Mouse (Mus musculus) liver, embryonic 13.5 days (tissue): ENCODE data around the gene Tead2. TPM values are rescaled to one million over a fixed set of nuclear protein-coding genes. Genes with fewer than 3 reads are reported as not detected.

Experiments used
- ATAC-seq: fragments of 200-750 bp; cut with Nextera tagmentation; 2 replicates; pipeline ENCODE4 v1.8.0; 2017; ENCODE audit warnings: low read depth, mild to moderate bottlenecking, moderate number of reproducible peaks, moderate library complexity
- DNase-seq: peaks from one replicate; pipeline ENCODE4 v3.0.0; 2022
- H3K27ac ChIP-seq: fragments of 300-500 bp; sonication (generic); 2 replicates; pipeline ENCODE4 v1.5.1; 2015; ENCODE audit warnings: moderate library complexity, mild to moderate bottlenecking, inconsistent platforms
- H3K27me3 ChIP-seq: fragments of 300-500 bp; sonication (generic); 2 replicates; pipeline ENCODE4 v1.6.1; 2015; ENCODE audit warnings: mild to moderate bottlenecking, inconsistent platforms
- H3K36me3 ChIP-seq: fragments of 300-500 bp; sonication (generic); 2 replicates; pipeline ENCODE4 v1.6.1; 2015; ENCODE audit warnings: mild to moderate bottlenecking, inconsistent platforms
- H3K4me1 ChIP-seq: fragments of 300-500 bp; sonication (generic); replicated peaks from 2 replicates; pipeline ENCODE4 v1.6.1; 2015; ENCODE audit warnings: inconsistent platforms
- H3K4me2 ChIP-seq: fragments of 300-500 bp; sonication (generic); 2 replicates; pipeline ENCODE4 v1.6.1; 2015; ENCODE audit warnings: inconsistent platforms, mild to moderate bottlenecking, moderate library complexity
- H3K4me3 ChIP-seq: fragments of 300-500 bp; sonication (generic); replicated peaks from 2 replicates; pipeline ENCODE4 v1.5.1; 2015; ENCODE audit warnings: mild to moderate bottlenecking, inconsistent platforms
- H3K9ac ChIP-seq: fragments of 300-500 bp; sonication (generic); 2 replicates; pipeline ENCODE4 v1.6.1; 2015; ENCODE audit warnings: mild to moderate bottlenecking, inconsistent platforms
- H3K9me3 ChIP-seq: fragments of 300-500 bp; sonication (generic); replicated peaks from 2 replicates; pipeline ENCODE4 v1.6.1; 2016; ENCODE audit warnings: inconsistent platforms
- WGBS: fragments of 180-500 bp; shearing (Covaris S2); methylation state at CpG from one replicate; pipeline ENCODE4 v1.1.7; 2015; ENCODE audit not compliant: insufficient replicate concordance; 5-methylcytosine and 5-hydroxymethylcytosine counted together
- polyA plus RNA-seq: library from polyadenylated mRNA; unstranded; fragments of >200 nt; fragmentation: Nextera tagmentation; extraction: Ambion mirVana; gene quantifications from 2 replicates; pipeline ENCODE4 v1.2.1, GENCODE M21; 2015

Gene Tead2
- polyA plus RNA-seq, 1 experiment from 2014 or later, result 11.8 TPM

DNA sequence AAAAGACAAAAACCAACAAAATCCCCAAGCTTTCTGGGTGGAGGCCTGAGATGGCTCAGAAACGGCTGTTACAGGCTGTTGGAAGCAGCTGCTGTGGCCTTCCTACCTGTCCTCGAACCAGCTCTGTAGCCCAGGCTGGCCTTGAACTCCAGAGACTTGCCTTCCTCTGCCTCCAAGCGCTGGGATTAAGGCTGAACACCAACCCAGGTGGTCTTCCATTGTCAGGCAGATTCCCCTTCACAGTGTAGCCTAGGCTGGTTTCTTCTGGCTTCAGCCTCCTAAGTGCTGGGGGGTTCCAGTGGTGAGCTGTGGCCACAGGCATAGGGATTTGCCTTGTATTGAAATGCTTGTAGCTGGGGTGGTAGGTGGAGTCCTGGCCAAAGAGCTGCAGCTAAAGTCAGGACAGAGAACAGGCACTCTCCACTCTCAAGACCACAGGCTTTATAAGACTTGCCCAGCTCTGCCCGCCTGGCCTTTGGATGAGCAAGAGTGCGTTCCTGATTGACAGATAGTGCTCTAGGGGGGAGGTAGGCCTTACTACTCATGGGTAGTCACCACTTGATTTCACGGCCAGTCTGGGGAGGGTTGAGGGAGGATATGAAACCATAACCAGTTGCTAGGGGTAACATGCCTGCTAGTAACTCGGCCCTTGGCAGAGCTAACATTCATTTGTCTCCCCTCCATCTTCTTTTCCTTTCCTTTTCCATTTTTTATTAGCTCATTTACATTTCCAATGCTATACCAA lies 14.1 kb downstream of the Tead2 start:
- ATAC-seq, result no peak
- H3K36me3 ChIP-seq, result peaks cover 19% of the 10 kb centered on the region
- H3K4me2 ChIP-seq, result no peak overlapping the region
- no peak overlapping the region for H3K27ac ChIP-seq
- H3K27me3 ChIP-seq, result no peaks in the 10 kb centered on the region; the same call in 1 of the 2 replicates
- H3K4me3 ChIP-seq, result no peak overlapping the region
- no peak overlapping the region for H3K9ac ChIP-seq
- DNase-seq, result no peak
- 64% methylated on average over 7 of the region's 7 CpGs for WGBS
- peaks cover 22% of the 10 kb centered on the region for H3K4me1 ChIP-seq
- H3K9me3 ChIP-seq, result no peaks in the 10 kb centered on the region

DNA sequence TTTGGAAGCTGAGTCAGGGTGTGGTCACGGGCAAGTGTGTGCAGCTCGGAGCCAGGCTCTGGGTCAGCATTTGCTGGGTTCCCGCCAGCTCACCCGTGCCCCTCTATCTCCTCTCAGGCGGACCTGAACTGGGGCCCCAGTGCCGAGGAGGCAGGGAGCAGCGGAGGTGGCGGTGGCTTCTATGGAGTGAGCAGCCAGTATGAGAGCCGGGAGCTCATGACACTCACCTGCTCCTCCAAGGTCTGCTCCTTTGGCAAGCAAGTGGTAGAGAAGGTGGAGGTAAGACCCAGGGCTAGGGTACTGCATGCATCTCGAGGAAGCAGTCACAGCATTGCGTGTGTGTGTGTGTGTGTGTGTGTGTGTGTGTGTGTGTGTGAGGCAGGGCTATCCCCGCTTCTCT lies 15.6 kb downstream of the Tead2 start:
- ATAC-seq, result no peak

DNA sequence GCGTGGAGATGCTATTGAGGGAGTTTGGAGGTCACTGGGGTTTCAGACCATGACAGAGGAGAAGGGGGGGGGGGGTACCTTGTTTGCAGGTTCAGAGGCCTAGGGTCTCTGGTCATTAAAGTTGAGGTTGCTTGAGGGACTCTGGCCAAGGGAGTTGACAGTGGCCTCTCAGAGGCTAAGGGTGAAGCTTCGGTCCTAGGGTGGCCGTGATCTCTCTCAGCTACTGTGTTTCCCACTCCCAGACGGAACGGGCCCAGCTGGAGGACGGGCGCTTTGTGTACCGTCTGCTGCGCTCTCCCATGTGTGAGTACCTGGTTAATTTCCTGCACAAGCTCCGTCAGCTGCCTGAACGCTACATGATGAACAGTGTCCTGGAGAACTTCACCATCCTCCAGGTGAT lies 16.4 kb downstream of the Tead2 start:
- no peak overlapping the region for H3K4me2 ChIP-seq
- no peak overlapping the region for H3K4me3 ChIP-seq
- peaks cover 19% of the 10 kb centered on the region for H3K36me3 ChIP-seq
- no peak overlapping the region for H3K27ac ChIP-seq
- DNase-seq (no peak), ATAC-seq (no peak)
- WGBS, result 81% methylated on average over 11 of the region's 11 CpGs
- H3K27me3 ChIP-seq, result no peaks in the 10 kb centered on the region; the same call in 1 of the 2 replicates
- H3K4me1 ChIP-seq, result peaks cover 37% of the 10 kb centered on the region
- H3K9ac ChIP-seq, result no peak overlapping the region
- no peaks in the 10 kb centered on the region for H3K9me3 ChIP-seq

More for the DNA sequence above, 15.6 kb downstream of the Tead2 start:
- Histone ChIP-seq H3K9me3 (no peaks in the 10 kb centered on the region), H3K9ac (no peak overlapping the region), H3K36me3 (peaks cover 19% of the 10 kb centered on the region), H3K4me1 (peaks cover 37% of the 10 kb centered on the region), H3K27ac (no peak overlapping the region), H3K27me3 (no peaks in the 10 kb centered on the region; the same call in 1 of the 2 replicates), H3K4me3 (no peak overlapping the region), H3K4me2 (no peak overlapping the region)
- no peak for DNase-seq
- WGBS, result 62% methylated on average over 12 of the region's 12 CpGs

DNA sequence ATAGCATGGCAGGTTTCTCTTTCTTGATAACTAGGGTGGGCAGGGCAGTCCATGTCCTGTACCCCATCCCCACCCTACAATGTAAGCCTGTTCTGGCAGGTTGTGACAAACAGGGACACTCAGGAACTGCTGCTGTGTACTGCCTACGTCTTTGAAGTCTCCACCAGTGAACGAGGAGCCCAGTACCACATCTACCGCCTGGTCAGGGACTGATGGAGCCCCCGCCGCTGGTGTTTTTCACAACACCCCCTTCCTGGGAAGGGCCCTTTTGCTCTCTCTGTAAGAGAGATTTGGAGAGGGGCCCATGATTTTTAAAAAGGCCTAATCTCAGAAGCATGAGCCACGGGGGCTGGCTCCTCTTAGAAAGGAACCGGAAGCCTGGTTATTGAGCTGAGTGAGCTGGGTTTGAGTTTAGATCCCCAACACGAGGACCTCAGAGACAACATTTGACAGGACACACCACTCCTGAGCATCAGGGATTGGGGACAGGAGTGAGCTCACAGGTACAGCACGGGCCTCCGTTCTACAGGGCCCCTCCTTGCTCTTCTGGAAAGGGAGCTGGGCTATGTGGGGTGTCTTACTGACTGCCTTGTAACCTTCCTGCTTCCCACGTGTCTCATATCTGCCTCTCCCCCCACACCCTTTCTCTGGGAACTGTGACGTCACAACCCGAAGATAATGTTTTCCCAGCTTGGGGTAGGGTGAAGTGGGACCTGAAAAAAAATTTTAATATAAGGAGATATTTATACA lies 17.3 kb downstream of the Tead2 start:
- Histone ChIP-seq H3K4me2 (no peak overlapping the region), H3K36me3 (peaks cover 19% of the 10 kb centered on the region), H3K9ac (no peak overlapping the region), H3K27me3 (no peaks in the 10 kb centered on the region; the same call in 1 of the 2 replicates), H3K9me3 (no peaks in the 10 kb centered on the region), H3K27ac (no peak overlapping the region), H3K4me1 (peaks cover 44% of the 10 kb centered on the region), H3K4me3 (no peak overlapping the region)
- ATAC-seq, result no peak
- WGBS, result 53% methylated on average over 13 of the region's 13 CpGs
- no peak for DNase-seq

DNA sequence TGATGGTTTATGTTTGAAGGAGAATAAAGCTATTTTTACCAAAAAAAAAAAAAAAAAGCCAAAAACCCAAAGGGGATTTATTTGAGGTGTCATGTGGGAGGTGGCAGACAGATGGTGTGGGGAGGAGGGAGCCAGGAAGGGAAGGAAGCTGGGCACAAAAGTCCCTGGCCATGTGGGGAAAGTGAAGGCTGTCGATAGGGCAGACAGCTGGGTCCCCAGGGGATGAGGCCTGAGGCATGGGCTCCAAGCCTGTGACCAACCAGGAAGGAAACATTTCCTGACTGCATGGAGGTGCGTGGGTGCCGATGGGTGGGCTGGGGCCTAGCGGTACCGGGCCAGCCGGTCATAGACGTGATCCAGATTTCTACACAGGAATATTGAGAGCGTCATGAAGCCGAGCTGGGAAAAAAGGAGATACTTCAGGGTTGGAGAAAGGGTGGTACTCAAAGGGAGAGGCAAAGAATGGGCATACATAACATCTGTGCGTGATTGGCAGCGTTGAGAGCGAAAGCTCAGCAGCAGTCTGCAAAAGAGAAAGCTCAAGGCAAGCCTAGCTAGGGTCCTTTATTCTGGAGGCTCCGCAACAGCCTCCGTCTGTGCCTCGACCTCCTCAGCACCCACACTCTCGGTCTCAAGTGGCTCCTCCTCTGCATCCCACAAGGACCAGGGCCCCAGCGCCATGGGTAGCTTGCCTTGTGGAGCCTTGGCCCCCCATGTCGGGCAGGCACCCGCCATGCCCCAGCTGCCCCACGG lies 18.2 kb downstream of the Tead2 start:
- DNase-seq (no peak), ATAC-seq (no peak)
- Histone ChIP-seq H3K36me3 (peaks cover 16% of the 10 kb centered on the region), H3K9ac (no peak overlapping the region; the same call in 1 of the 2 replicates), H3K4me2 (peak overlapping the region; percentile 46), H3K4me3 (no peak overlapping the region), H3K27ac (no peak overlapping the region), H3K27me3 (no peaks in the 10 kb centered on the region; the same call in none of the 2 replicates), H3K4me1 (peaks cover 53% of the 10 kb centered on the region), H3K9me3 (no peaks in the 10 kb centered on the region)
- WGBS, result 54% methylated on average over 20 of the region's 20 CpGs

DNA sequence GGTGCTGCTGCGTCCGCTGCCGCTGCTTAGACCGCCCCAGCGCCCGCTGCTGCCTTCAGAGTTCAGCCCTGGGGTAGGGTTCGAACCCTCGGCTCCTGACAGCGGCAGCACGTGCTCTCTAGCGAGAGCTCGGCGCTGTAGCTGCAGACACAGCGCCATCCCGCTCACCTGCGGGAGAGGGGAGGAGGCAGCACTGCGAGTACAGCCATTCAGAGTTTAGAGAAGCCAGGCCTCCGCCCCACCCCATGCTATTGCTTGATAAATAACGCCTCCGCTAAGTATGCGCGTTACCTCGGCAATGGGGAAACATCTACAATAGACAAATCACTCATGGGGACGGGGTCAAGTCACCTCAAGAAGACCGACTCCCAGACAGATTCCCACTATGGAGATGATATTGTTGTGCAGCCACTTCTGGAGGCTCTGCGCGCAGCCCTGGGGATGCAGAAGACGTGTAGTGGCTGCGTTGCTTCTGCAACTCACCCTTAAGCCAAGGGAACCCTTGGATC lies 18.8 kb downstream of the Tead2 start:
- Histone ChIP-seq H3K4me1 (peaks cover 59% of the 10 kb centered on the region), H3K36me3 (peaks cover 9% of the 10 kb centered on the region), H3K4me2 (peak overlapping the region; percentile 46), H3K4me3 (peak overlapping the region; percentile 22), H3K9me3 (no peaks in the 10 kb centered on the region), H3K27me3 (no peaks in the 10 kb centered on the region; the same call in none of the 2 replicates), H3K9ac (no peak overlapping the region; the same call in 1 of the 2 replicates), H3K27ac (no peak overlapping the region)
- no peak for ATAC-seq
- DNase-seq, result no peak
- 46% methylated on average over 29 of the region's 29 CpGs for WGBS

DNA sequence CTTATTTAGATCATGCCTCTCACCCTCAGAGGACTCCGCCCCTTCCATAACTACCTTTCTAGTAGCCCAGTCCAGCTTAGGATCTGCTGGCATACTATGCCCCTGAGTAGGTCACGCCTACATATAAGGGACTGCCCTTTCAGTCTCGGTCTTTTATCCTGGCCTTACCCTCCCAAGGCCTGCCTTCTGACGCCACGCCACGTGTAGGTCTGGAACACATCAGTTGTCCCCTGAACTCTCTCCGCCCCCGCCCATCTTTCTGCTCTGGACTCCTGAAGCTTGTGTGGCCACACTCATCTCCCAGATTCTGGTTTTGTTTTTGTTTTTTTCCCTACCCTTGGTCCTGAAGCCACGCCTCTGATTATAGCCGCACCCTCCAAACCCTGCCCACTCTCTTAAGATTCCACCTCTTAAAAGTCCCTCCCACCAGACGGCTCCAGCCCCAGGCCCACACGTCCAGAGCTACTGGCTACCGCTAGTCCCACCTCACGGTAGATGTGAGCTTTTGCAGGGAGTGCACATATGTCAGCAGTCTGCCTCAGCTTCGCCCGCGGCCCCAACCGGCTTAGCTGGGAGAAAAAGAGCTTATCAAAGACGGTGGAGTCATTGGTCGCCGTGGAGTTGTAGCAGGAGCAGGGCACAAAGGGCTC lies 19.5 kb downstream of the Tead2 start:
- 35% methylated on average over 21 of the region's 21 CpGs for WGBS
- Histone ChIP-seq H3K27ac (no peak overlapping the region), H3K9ac (no peak overlapping the region)

DNA sequence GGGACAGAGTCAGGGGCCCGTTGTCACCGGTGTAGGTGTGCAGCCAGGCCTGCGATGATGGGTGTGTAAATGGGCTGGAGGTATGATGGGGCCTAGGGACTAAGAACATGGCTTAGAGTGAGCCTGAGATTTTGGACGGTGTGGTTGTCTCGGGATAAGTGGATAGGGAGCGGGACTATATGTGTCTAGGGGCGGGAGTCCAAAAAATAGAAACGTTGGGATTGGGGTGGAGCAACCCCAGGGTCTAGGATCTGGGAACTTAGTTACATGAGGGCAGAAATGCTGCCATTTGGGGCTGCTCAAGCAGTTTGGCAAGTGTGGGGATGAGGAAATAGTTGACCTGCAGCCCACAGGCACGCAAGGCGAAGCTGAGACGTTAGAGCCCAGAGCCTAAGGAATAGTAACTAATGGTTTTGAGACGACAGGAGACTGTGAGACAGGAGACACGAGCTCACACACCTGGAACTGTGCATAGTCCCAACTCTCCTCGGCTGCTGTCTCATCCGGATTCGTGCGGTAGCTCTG lies 20.2 kb downstream of the Tead2 start:
- Histone ChIP-seq H3K4me1 (peaks cover 64% of the 10 kb centered on the region), H3K9me3 (no peaks in the 10 kb centered on the region), H3K27ac (no peak overlapping the region), H3K4me2 (peak overlapping the region; percentile 46), H3K4me3 (0 out of 2 replicates have a peak overlapping the region, but pooled peaks have one; percentile 22), H3K36me3 (peaks cover 4% of the 10 kb centered on the region), H3K9ac (no peak overlapping the region), H3K27me3 (peaks cover under 1% of the 10 kb centered on the region)
- DNase-seq (no peak), ATAC-seq (no peak)
- WGBS, result 57% methylated on average over 17 of the region's 17 CpGs

More for the DNA sequence above, 19.5 kb downstream of the Tead2 start:
- H3K4me3 ChIP-seq, result peak overlapping the region; percentile 22
- no peaks in the 10 kb centered on the region for H3K9me3 ChIP-seq
- H3K4me1 ChIP-seq, result peaks cover 61% of the 10 kb centered on the region
- peak overlapping the region; percentile 46 for H3K4me2 ChIP-seq
- DNase-seq (no peak), ATAC-seq (peak; percentile 30; the same call in 1 of the 2 replicates)
- H3K36me3 ChIP-seq, result peaks cover 4% of the 10 kb centered on the region
- no peaks in the 10 kb centered on the region; the same call in none of the 2 replicates for H3K27me3 ChIP-seq

DNA sequence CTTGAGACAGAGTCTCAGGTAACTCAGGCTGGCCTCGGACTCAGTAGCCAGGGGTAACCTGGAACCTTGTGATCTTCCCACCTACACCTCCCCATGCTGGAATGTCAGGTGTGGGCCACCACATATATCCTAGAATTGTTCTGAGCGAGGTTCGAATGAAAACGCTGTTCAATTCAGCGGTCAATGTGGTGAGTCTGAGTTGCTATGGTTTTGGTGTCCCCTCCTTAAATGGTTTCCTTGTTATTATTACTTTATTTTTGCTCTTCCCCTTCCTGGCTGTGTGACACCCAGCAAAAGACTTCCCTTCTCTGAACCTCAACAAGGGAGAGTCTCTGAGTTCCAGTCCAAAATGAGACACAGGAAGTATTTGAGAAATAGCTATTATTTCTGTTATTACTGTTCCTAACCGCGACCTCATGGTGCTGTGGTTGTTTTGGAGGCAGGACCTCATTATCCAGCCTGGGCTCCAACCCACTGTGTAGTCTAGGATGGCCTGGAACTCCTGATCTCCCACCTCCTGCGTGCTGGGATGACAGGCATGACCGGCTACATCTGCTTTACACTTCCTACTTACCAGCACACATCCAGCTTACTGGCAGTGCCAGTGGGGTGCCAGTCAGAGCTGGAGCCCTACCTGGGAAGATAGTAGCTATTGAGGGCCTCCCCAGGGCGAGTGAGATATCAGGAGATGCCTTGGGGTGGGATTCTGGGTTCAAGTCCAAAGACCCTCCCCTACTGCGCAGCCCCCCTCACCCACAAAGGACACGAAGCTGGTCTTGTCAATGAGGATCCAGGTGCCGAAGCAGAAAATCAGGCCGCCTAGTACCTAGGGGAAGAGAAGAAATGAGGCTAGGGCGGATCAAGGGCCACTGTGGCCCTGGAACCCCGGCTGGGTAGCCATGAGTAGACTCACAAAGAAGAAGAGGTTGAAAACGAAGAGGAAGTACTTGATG lies 22.5 kb downstream of the Tead2 start:
- H3K27me3 ChIP-seq, result peaks cover 3% of the 10 kb centered on the region
- no peak for ATAC-seq
- H3K4me1 ChIP-seq, result peaks cover 64% of the 10 kb centered on the region
- H3K36me3 ChIP-seq, result no peaks in the 10 kb centered on the region
- peak overlapping the region; percentile 63 for H3K27ac ChIP-seq
- H3K4me2 ChIP-seq, result peak overlapping the region; percentile 70
- H3K9ac ChIP-seq, result peak overlapping the region; percentile 63
- no peaks in the 10 kb centered on the region for H3K9me3 ChIP-seq
- WGBS, result 38% methylated on average over 17 of the region's 17 CpGs
- H3K4me3 ChIP-seq, result peak overlapping the region; percentile 57
- DNase-seq, result peak; percentile 17
